Mouse (Mus musculus) CD4-positive, CD25-positive, alpha-beta regulatory T cell, adult 2 months (primary cell): ENCODE results near the gene Kctd2.
"Not testable (repeated sequence)": the region's sequence is repeated elsewhere in the genome, so short reads cannot be mapped to it uniquely, and the experiment has no call there.

Source experiments
- DNase-seq: peaks from one replicate; pipeline ENCODE4 v3.0.0-alpha.2; 2012; ENCODE audit warnings: low read depth, low spot score

Kctd2 gene

DNA sequence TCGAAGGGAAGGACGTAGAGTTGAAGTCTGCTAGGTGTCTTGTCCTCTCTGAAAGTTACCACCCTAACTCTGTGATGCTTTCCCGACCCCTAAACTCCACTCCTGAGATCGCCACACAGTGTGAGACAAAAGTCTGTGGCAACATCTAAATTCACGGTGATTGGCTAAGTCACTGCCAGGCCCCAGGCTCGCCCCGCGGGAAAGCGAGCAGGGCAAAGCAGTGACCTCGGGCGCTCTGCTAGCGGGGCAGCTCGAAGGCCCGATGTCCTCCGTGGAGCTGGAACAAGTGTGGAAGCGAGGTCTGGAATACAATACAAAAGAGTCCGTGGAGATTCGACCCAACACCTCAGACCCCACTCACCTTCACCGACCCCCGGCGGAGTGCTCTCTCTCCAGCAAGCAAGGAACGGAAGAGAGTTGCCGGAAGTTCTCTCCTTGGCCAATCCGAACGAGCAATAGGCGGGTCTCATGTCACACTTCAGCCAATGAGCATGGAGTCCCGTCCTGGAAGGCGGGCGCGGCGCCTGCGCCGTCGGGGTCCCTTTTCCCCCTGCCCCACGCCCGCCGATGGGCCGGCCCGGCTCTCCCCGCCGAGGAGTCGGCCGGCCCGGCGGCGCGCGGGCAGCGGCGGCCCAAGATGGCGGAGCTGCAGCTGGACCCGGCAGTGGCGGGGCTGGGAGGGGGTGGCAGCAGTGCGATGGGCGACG, at the start of gene Kctd2, which contains the start of gene Atp5h:
Gene Kctd2 (plus strand): TSS at position 598 of the 707 bp plus-strand sequence.
Gene Atp5h (minus strand): TSS at position 432 of the 707 bp plus-strand sequence.
- DNase-seq = peak; percentile 97

GRCm38 (mm10) chr11:115370368-115370767, 49.6 kb upstream of the Kctd2 start:
- no peak for DNase-seq

DNA sequence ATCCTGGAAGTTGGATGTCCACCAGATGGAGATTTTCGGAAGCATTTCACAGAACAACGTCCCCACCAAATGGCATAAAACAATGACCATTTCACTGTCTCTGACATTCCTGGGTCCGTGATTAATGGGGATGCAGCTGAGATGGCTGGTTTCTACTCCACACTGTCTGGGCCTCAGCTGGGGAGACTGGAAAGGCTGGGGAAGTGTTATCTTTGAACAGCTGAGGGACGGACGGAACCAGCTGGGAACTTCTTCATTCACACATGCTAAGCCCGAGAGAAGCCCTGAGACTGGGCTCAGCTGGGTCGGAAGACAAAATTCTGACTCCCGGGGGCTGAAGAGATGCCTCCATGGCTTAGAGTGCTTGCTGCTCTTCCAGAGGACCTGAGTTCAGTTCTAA, 48.6 kb upstream of the Kctd2 start:
- DNase-seq = no peak

GRCm38 (mm10) chr11:115372015-115372414, 47.9 kb upstream of the Kctd2 start:
- DNase-seq = no peak

DNA sequence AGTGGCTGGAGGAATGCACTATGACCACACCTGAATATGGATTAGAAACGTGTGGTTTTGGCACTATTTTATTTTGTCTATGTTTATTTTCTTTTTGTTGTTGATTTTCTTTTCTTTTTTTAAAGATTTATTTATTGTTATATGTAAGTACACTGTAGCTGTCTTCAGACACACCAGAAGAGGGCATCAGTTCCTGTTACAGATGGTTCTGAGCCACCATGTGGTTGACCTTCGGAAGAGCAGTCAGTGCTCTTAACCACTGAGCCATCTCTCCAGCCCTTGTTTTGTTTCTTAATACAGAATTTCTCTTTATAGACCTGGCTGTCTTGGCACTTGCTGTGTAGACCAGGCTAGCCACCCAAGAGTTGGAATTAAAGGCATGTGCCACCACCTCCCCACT, 47.2 kb upstream of the Kctd2 start:
- DNase-seq = no peak

DNA sequence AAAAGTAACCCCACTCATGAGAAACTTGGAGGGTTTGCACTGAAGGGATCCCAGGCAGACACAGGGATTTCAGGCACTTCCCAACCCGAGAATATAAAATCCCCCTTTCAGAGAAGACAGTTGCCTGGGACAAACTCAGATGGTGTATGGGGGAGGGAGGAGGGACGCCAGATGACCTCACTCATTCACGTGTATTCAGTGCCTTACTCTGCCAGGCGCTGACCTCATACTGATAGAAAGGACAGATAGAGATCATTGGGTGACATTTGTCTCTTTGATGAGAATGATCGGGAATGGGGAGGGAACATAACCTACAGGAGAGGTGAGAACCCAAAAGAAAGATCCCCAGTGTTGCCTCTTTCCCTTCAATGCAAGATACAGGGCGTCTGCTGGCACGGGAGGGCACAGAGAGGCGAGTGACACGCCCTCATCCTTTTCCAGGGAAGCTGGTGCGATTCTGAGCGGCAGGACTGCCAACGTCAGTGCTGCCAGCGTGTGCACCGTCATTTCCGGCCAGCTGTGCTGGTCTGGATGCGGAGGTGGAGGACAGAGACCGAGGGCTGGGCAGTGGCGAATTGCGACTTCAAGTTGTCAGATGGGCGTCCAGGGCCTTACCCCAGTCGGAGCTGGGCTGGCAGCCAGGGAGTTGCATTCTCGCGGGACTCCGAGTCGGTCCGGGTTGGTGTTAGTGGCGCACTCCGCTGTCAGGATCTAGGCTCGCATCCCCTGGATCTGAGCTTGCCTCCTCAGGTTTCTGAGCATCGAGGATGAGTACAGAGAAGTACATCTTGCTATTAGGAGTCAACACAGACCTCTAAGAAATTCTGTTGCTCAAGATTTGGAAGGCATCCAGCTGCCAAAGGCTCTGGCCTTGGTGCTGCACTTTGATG, 45.9 kb upstream of the Kctd2 start:
- DNase-seq = peak; percentile 26

GRCm38 (mm10) chr11:115374695-115375425, 45.1 kb upstream of the Kctd2 start:
- no peak for DNase-seq

DNA sequence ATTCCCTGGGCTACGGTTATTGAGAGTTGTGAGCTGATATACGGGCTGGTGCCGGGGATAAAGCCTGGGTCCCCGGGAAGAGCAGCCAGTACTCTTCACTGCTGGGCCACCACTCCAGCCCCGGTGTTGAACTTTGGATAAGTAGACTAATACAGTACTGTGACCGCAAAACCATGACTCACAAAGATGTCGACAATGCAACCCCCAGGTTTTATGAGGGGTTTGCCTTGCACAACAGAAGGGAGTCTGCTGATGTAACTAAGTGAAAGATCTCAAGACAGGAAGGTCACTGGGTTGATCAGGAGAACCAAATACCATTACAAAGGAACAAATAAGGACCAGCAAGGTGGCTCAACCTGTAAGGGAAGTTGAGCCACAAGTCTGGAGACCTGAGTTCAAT, 43.2 kb upstream of the Kctd2 start:
- no peak for DNase-seq

DNA sequence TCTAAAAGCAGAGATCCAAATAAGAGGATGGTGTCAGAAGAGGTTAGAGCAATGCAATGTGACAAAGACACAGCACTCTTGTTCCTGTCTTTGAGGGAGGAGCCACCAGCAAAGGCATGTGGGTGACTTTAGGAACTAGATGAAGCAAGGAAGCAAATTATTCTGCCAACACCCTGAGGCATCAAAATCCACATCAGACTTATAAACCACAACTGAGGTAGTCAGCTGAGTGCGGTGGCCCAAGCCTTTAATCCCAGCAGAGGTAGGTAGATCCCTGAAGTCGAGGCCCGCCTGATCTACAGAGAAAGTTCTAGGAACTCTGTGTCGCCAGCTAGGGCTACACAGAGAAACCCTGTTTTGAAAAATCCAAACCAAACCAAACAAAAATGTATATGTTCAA, 42.7 kb upstream of the Kctd2 start:
- no peak for DNase-seq

GRCm38 (mm10) chr11:115377854-115378253, 42.1 kb upstream of the Kctd2 start:
- no peak for DNase-seq

- no peak for DNase-seq
Observed at GRCm38 (mm10) chr11:115381276-115381675, 38.7 kb upstream of the Kctd2 start.

GRCm38 (mm10) chr11:115381743-115382539, 38.0 kb upstream of the Kctd2 start, which contains the start of gene Cdr2l:
TSS of gene Cdr2l (plus strand) at chr11:115381916.
- DNase-seq = peak; percentile 45

DNA sequence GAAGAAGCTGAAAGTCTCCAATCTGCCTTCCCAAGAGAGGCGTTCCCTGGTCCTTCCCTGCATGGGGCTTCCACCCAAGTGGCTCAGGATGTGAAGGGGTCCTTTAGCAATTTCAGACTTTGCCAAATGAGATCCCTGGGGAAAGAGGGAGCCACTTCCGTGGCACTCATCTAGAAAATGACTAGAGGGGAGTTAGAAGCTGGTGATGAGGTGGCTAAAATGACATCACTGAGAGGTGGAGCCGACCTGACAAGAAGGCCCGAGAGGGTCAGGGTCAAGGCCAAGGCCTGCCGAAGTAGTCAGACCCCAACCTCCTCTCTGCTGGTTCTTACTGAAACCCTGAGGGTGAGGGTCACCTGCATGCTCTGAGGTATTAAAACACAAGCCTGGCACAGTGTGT, 37.0 kb upstream of the Kctd2 start:
- DNase-seq = no peak

DNA sequence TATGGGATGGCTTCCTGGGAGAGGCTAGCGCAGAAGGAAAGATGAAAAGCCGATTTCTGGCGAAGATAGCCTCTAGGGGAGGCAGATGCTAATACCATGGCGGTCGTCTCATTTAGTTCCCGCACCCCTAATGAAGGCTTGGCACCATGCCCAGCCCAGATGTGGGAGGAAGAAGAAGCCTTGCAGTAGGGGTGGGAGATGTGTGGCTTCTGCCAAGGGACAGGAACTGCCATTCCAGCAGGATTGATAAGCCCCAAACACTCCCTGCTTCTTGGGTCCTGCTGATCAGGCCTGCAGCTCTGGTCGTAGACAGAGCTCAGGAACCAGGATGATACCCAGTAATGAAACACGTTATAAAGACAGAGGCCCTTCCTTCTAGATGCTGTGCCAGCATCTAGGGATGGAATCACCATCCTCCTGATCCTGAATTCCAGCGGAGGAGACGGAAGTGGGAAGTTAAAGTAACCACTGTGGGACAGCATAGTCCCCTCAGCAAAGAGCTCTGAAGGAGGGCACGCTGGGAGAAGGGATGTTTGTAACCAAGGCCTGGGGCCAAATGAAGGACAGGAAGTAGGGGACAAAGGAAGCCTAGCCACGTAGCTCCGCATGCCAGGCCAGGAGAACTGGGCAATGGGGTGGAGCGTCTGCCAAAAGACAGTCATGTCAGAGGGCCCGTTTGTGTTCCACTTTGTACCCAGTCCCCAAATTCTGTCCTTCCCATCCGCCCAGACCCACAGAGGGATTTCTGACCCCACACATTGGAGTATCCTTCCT, 36.0 kb upstream of the Kctd2 start:
- DNase-seq = no peak

GRCm38 (mm10) chr11:115384587-115384986, 35.3 kb upstream of the Kctd2 start:
- DNase-seq = no peak

DNA sequence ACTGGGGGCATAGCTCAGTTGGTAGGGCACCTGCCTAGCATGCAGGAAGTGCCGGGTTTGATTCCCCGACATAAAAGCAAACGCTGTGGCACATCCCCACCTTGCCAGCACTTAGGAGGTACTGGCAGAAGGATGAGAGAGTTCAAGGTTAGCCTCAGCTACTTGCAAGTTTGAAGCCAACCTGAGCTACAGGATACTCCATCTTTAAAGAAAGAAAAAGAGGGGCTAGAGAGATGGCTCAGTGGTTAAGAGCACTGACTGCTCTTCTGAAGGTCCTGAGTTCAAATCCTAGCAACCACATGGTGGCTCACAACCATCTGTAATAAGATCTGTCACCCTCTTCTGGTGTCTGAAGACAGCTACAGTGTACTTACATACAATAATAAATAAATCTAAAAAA, 33.1 kb upstream of the Kctd2 start:
- DNase-seq = not testable (repeated sequence)

GRCm38 (mm10) chr11:115391358-115391757, 28.6 kb upstream of the Kctd2 start:
- no peak for DNase-seq

DNA sequence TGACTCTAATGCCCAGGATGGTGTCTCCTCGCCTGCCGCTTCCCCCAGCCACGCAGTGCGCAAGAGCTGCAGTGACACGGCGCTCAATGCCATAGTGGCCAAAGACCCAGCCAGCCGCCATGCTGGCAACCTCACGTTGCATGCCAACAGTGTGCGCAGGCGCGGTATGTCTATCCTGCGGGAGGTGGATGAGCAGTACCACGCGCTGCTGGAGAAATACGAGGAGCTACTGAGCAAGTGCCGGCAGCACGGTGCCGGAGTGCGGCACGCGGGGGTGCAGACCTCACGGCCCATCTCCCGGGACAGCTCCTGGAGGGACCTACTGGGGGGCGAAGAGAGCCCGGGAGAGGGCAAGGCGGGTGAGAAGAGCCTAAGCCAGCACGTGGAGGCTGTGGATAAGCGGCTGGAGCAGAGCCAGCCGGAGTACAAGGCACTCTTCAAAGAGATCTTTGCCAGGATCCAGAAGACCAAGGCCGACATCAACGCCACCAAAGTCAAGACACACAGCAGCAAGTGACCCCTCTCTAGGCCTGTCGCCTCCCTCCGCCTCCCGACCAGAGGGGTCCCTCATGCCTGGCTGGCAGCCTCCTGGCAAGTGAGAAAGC, 26.1 kb upstream of the Kctd2 start:
- DNase-seq = peak; percentile 29

DNA sequence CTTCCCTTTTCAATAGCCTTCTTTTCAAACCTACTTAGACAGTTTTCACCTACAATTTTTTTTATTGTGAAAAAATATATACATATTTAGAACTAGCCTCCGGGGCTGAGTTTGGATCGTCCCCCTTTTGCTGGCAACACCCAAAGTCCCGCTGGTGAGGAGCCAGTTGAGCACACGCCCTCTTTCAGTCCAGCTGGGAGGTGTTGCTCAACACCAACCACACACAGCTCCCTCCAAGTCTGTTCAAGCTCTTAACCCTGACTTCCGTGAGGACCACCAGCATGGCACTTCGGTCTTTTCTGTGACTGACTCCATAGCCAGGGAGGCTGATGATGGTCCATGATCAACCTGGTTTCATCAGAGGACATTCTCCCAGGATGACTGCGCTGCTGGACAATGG, 21.8 kb upstream of the Kctd2 start:
- no peak for DNase-seq

GRCm38 (mm10) chr11:115400126-115400525, 19.8 kb upstream of the Kctd2 start:
- no peak for DNase-seq
